In genomic region chr9:64087461-64088235, GRCm38 (mm10) we compare ENCODE assay signal across 9 mouse cellular contexts. TPM values are rescaled to one million over a fixed set of nuclear protein-coding genes. Genes with fewer than 3 reads are reported as not detected.
DNase-seq lines count a peak whose midpoint lies in the region; ATAC-seq lines count a peak whose summit lies in the region.
"Had no signal": no experiment of that assay in that cellular context is flagged by ENCODE, and none has a peak within 500 bp of the region (broad histone marks: within the 10 kb centered on the region; RNA-seq: fewer than 3 reads in every experiment).

No protein-coding gene starts in this region.

- WGBS in forebrain, embryonic 14.5 days = 47% methylated on average over 5 of the region's 5 CpGs
- WGBS in lung, embryonic 15.5 days = 41% methylated on average over 5 of the region's 5 CpGs

- peak; percentile 84 for DNase-seq in NIH3T3 (ENCODE audit: low read depth)
- DNase-seq in c-Kit-positive CD71-positive TER-119-negative erythroid progenitor cells, embryonic 14.5 days (ENCODE audit: low read depth) = peak; percentile 63
- DNase-seq in forebrain, embryonic 14.5 days (ENCODE audit: low spot score) = peak; percentile 84
- peak; percentile 73 to 81 for DNase-seq in heart, postnatal 14 days
- DNase-seq in layer of hippocampus, adult 9-11 months = peak; percentile 52
- DNase-seq in right cerebral cortex, adult 18-20 months = peak; percentile 54
- DNase-seq in urinary bladder, postnatal 36 days (ENCODE audit: low spot score in 2 of 2) = peak; percentile 75 to 77

- H3K9ac ChIP-seq in forebrain, embryonic 14.5 days (ENCODE audit: low read length) = no peak overlapping the region
- H3K9ac ChIP-seq in lung, embryonic 15.5 days = no peak overlapping the region

- ATAC-seq in forebrain, embryonic 14.5 days = peak; percentile 63
- no peak for ATAC-seq in lung, embryonic 15.5 days (ENCODE audit: borderline replicate concordance, extremely low read depth, low FRiP score, low TSS enrichment)

- H3K4me3 ChIP-seq in forebrain, embryonic 14.5 days (ENCODE audit: low read depth, low read length) = no peak overlapping the region
- no peak overlapping the region for H3K4me3 ChIP-seq in lung, embryonic 15.5 days

- H3K4me1 ChIP-seq in forebrain, embryonic 14.5 days (ENCODE audit: control insufficient read depth, insufficient read depth, low read length) = peaks cover 8% of the 10 kb centered on the region
- H3K4me1 ChIP-seq in lung, embryonic 15.5 days = peaks cover 58% of the 10 kb centered on the region

- H3K9me3 ChIP-seq in forebrain, embryonic 14.5 days (replicated peaks; ENCODE audit: control insufficient read depth, low read length) = no peaks in the 10 kb centered on the region
- H3K9me3 ChIP-seq in lung, embryonic 15.5 days = no peaks in the 10 kb centered on the region

- intact Hi-C loops in heart, postnatal 14 days (cut with DNase I) = loop anchor here (1.0 to 2.0 kb wide), 3 partner anchors 62 to 171 kb away; no protein-coding TSS in a partner anchor

- no peak overlapping the region for H3K4me2 ChIP-seq in forebrain, embryonic 14.5 days (ENCODE audit: low read length)
- H3K4me2 ChIP-seq in lung, embryonic 15.5 days = no peak overlapping the region

- H3K27ac ChIP-seq in forebrain, embryonic 14.5 days (ENCODE audit: low read depth, low read length) = no peak overlapping the region
- peak overlapping the region; percentile 87 for H3K27ac ChIP-seq in lung, embryonic 15.5 days

- peaks cover 9% of the 10 kb centered on the region; the same call in 1 of the 2 replicates for H3K27me3 ChIP-seq in forebrain, embryonic 14.5 days (replicated peaks; ENCODE audit: control insufficient read depth, insufficient read depth, low read length)
- H3K27me3 ChIP-seq in lung, embryonic 15.5 days = no peaks in the 10 kb centered on the region

- H3K36me3 ChIP-seq in forebrain, embryonic 14.5 days (ENCODE audit: control insufficient read depth, insufficient read depth, low read length) = no peaks in the 10 kb centered on the region
- H3K36me3 ChIP-seq in lung, embryonic 15.5 days = no peaks in the 10 kb centered on the region

RNA-seq across cellular contexts. Expression of gene Lctl, which starts 29.3 kb away (rescaled TPM):
- polyA plus RNA-seq in forebrain, embryonic 14.5 days (2014; fragmentation: Nextera tagmentation; extraction: Ambion mirVana) = not detected in 2 replicates
- total RNA-seq in heart, postnatal 14 days (2021) = under 1 TPM; 0.14 to 0.29 TPM
- polyA plus RNA-seq in lung, embryonic 15.5 days (2015; fragmentation: Nextera tagmentation; extraction: Ambion mirVana) = not detected in 2 replicates
- polyA plus RNA-seq: neural tube, embryonic 14.5 days had no signal
